In genomic region chr2:28915768-28916512, GRCm38 (mm10) we compare ENCODE assay signal across 8 mouse cellular contexts. TPM values are rescaled to one million over a fixed set of nuclear protein-coding genes. Genes with fewer than 3 reads are reported as not detected.
DNase-seq lines count a peak whose midpoint lies in the region; ATAC-seq lines count a peak whose summit lies in the region.
"Had no signal": no experiment of that assay in that cellular context is flagged by ENCODE, and none has a peak within 500 bp of the region (broad histone marks: within the 10 kb centered on the region; RNA-seq: fewer than 3 reads in every experiment).

No protein-coding gene starts in this region.

- H3K4me1 ChIP-seq in midbrain, embryonic 11.5 days (ENCODE audit: control insufficient read depth, insufficient read depth, low read length) = peaks cover 18% of the 10 kb centered on the region; the same call in 1 of the 2 replicates
- H3K4me1 ChIP-seq in stomach, embryonic 16.5 days (ENCODE audit: control insufficient read depth, insufficient read depth, low read length) = peaks cover 6% of the 10 kb centered on the region

- H3K27me3 ChIP-seq in midbrain, embryonic 11.5 days (ENCODE audit: control insufficient read depth, insufficient read depth, low read length) = peaks cover 96% of the 10 kb centered on the region
- peaks cover 92% of the 10 kb centered on the region for H3K27me3 ChIP-seq in stomach, embryonic 16.5 days (ENCODE audit: control insufficient read depth, insufficient read depth, low read length)

- intact Hi-C loops in heart, postnatal 10 days (cut with DNase I) = no loop called here

- peak overlapping the region; percentile 51; the same call in 1 of the 2 replicates for H3K9ac ChIP-seq in midbrain, embryonic 11.5 days (ENCODE audit: low read length)
- no peak overlapping the region for H3K9ac ChIP-seq in stomach, embryonic 16.5 days (ENCODE audit: low read length)

- H3K4me2 ChIP-seq in midbrain, embryonic 11.5 days = peak overlapping the region; percentile 30; the same call in 1 of the 2 replicates
- peak overlapping the region; percentile 27; the same call in 1 of the 2 replicates for H3K4me2 ChIP-seq in stomach, embryonic 16.5 days (ENCODE audit: low read depth, low read length)

- no peaks in the 10 kb centered on the region for H3K36me3 ChIP-seq in midbrain, embryonic 11.5 days (ENCODE audit: control insufficient read depth, insufficient read depth, low read length)
- H3K36me3 ChIP-seq in stomach, embryonic 16.5 days (ENCODE audit: control insufficient read depth, insufficient read depth, low read length) = no peaks in the 10 kb centered on the region

- 0 out of 2 replicates have a peak, but pooled peaks have one; percentile 9 for ATAC-seq in midbrain, embryonic 11.5 days (ENCODE audit: low FRiP score)
- peak; percentile 82; the same call in 1 of the 2 replicates for ATAC-seq in stomach, embryonic 16.5 days (ENCODE audit: insufficient read depth, low FRiP score)

- H3K27ac ChIP-seq in midbrain, embryonic 11.5 days (ENCODE audit: low read depth, low read length) = no peak overlapping the region; the same call in 1 of the 2 replicates
- no peak overlapping the region for H3K27ac ChIP-seq in stomach, embryonic 16.5 days (ENCODE audit: low read length)

- H3K4me3 ChIP-seq in midbrain, embryonic 11.5 days (ENCODE audit: low read depth, low read length) = peak overlapping the region; percentile 31
- H3K4me3 ChIP-seq in stomach, embryonic 16.5 days (replicated peaks; ENCODE audit: low read length) = peak overlapping the region; percentile 11; the same call in 1 of the 2 replicates

- H3K9me3 ChIP-seq in midbrain, embryonic 11.5 days (ENCODE audit: control insufficient read depth, low read length) = no peaks in the 10 kb centered on the region
- no peaks in the 10 kb centered on the region for H3K9me3 ChIP-seq in stomach, embryonic 16.5 days (replicated peaks; ENCODE audit: control insufficient read depth, low read length)

- WGBS in midbrain, embryonic 11.5 days = under 1% methylated on average over 49 of the region's 50 CpGs
- WGBS in stomach, embryonic 16.5 days = 1% methylated on average over 50 of the region's 50 CpGs

- DNase-seq in ZHBTc4 (ENCODE audit: low read depth, low spot score) = peak; percentile 88
- peak; percentile 67 for DNase-seq in cerebellum, adult 9-11 months
- peak; percentile 70 to 72 for DNase-seq in heart, postnatal 10 days
- DNase-seq in kidney, postnatal 4 days = peak; percentile 94
- DNase-seq in midbrain, embryonic 11.5 days (ENCODE audit: low spot score, missing footprints) = peak; percentile 92
- DNase-seq in right cerebral cortex, postnatal 36 days (ENCODE audit: low spot score in 2 of 2) = no peak

RNA-seq across cellular contexts. Expression of gene Barhl1, which starts 0.5 kb away (rescaled TPM):
- not detected for total RNA-seq in heart, postnatal 10 days (2021)
- 12.2 and 12.7 TPM in 2 replicates for polyA plus RNA-seq in midbrain, embryonic 11.5 days (2014; fragmentation: Nextera tagmentation; extraction: Ambion mirVana)
- polyA plus RNA-seq in stomach, embryonic 16.5 days (2015; fragmentation: Nextera tagmentation; extraction: Ambion mirVana) = not detected in 2 replicates
- total RNA-seq: gastrocnemius, postnatal 36 days had no signal

Comparison
In these comparisons a context has a peak if more than half of its experiments do, and no peak if none do; other contexts are left out.
1. DNase-seq: peak in ZHBTc4 (single experiment), cerebellum, adult 9-11 months (single experiment), heart, postnatal 10 days (2 of 2), kidney, postnatal 4 days (2 of 2) and midbrain, embryonic 11.5 days (single experiment); none in right cerebral cortex, postnatal 36 days (0 of 2).
2. RNA of gene Barhl1, which starts 0.5 kb away (polyA plus RNA-seq): 12.2 to 12.7 TPM in midbrain, embryonic 11.5 days; not detected in stomach, embryonic 16.5 days; every median in the first group is over 10 times any median in the second.